Mouse (Mus musculus) forebrain, embryonic 11.5 days (tissue): ENCODE data around the gene Fcna. TPM values are rescaled to one million over a fixed set of nuclear protein-coding genes. Genes with fewer than 3 reads are reported as not detected.
A peak's percentile ranks its signal among the peaks of the same experiment; 100 is the strongest.

ENCODE experiments used
- ATAC-seq: fragments of 200-750 bp; cut with Nextera tagmentation; replicated peaks from 2 replicates; pipeline ENCODE4 v1.8.0; 2017; ENCODE audit warnings: moderate TSS enrichment; ENCODE audit not compliant: low FRiP score
- DNase-seq: peaks from one replicate; pipeline ENCODE4 v3.0.0-alpha.2; 2017; ENCODE audit warnings: low spot score
- H3K27ac ChIP-seq: fragments of 300-500 bp; sonication (generic); 2 replicates; pipeline ENCODE4 v1.5.1; 2014; ENCODE audit warnings: low read depth, low read length
- H3K27me3 ChIP-seq: fragments of 300-500 bp; sonication (generic); 2 replicates; pipeline ENCODE4 v1.6.1; 2014; ENCODE audit warnings: mild to moderate bottlenecking, low read length, mixed read lengths; ENCODE audit not compliant: control insufficient read depth, insufficient read depth
- H3K36me3 ChIP-seq: fragments of 300-500 bp; sonication (generic); 2 replicates; pipeline ENCODE4 v1.6.1; 2014; ENCODE audit warnings: mild to moderate bottlenecking, low read length, moderate library complexity, mixed read lengths; ENCODE audit not compliant: control insufficient read depth, insufficient read depth
- H3K4me1 ChIP-seq: fragments of 300-500 bp; sonication (generic); replicated peaks from 2 replicates; pipeline ENCODE4 v1.6.1; 2014; ENCODE audit warnings: low read length, mixed read lengths; ENCODE audit not compliant: control insufficient read depth, insufficient read depth
- H3K4me2 ChIP-seq: fragments of 300-500 bp; sonication (generic); 2 replicates; pipeline ENCODE4 v1.6.1; 2014; ENCODE audit warnings: low read depth, mild to moderate bottlenecking, low read length, moderate library complexity, mixed read lengths; ENCODE audit not compliant: severe bottlenecking
- H3K4me3 ChIP-seq: fragments of 300-500 bp; sonication (generic); 2 replicates; pipeline ENCODE4 v1.5.1; 2014; ENCODE audit warnings: low read depth, low read length
- H3K9ac ChIP-seq: fragments of 300-500 bp; sonication (generic); 2 replicates; pipeline ENCODE4 v1.6.1; 2014; ENCODE audit warnings: low read length
- H3K9me3 ChIP-seq: fragments of 300-500 bp; sonication (generic); 2 replicates; pipeline ENCODE4 v1.6.1; 2016; ENCODE audit warnings: low read length, mixed read lengths; ENCODE audit not compliant: control insufficient read depth
- WGBS: fragments of 180-500 bp; shearing (Covaris S2); extraction: QIAGEN DNeasy Blood & Tissue Kit; methylation state at CpG from one replicate; pipeline ENCODE4 v1.1.7; 2014; 5-methylcytosine and 5-hydroxymethylcytosine counted together
- polyA plus RNA-seq: library from polyadenylated mRNA; unstranded; fragments of >200 nt; fragmentation: Nextera tagmentation; extraction: Ambion mirVana; gene quantifications from 2 replicates; pipeline ENCODE4 v1.2.1, GENCODE M21; 2014

Fcna gene
- polyA plus RNA-seq, 1 experiment from 2014 or later, result 0.95 TPM

GRCm38 (mm10) chr2:25584152-25584551, 43.7 kb downstream of the Fcna start:
- H3K4me3 ChIP-seq, result no peak overlapping the region
- H3K36me3 ChIP-seq, result peaks cover 2% of the 10 kb centered on the region; the same call in 1 of the 2 replicates
- H3K9me3 ChIP-seq, result no peaks in the 10 kb centered on the region
- DNase-seq, result no peak
- 98% methylated on average over 3 of the region's 3 CpGs for WGBS
- no peak overlapping the region for H3K27ac ChIP-seq
- no peak overlapping the region for H3K4me2 ChIP-seq
- H3K4me1 ChIP-seq, result peaks cover 8% of the 10 kb centered on the region; the same call in 1 of the 2 replicates
- H3K27me3 ChIP-seq, result peaks cover 23% of the 10 kb centered on the region
- H3K9ac ChIP-seq, result no peak overlapping the region
- no peak for ATAC-seq

- no peak overlapping the region for H3K27ac ChIP-seq
- no peaks in the 10 kb centered on the region for H3K9me3 ChIP-seq
- H3K36me3 ChIP-seq, result peaks cover 2% of the 10 kb centered on the region; the same call in 1 of the 2 replicates
- DNase-seq (no peak), ATAC-seq (no peak)
- no peak overlapping the region for H3K9ac ChIP-seq
- peaks cover 29% of the 10 kb centered on the region for H3K27me3 ChIP-seq
- 71% methylated on average over 4 of the region's 4 CpGs for WGBS
- no peak overlapping the region for H3K4me2 ChIP-seq
- peaks cover 8% of the 10 kb centered on the region; the same call in 1 of the 2 replicates for H3K4me1 ChIP-seq
- no peak overlapping the region for H3K4me3 ChIP-seq
Measured at GRCm38 (mm10) chr2:25583571-25583970, 44.3 kb downstream of the Fcna start.

GRCm38 (mm10) chr2:25583120-25583481, 44.7 kb downstream of the Fcna start:
- peaks cover 2% of the 10 kb centered on the region; the same call in 1 of the 2 replicates for H3K36me3 ChIP-seq
- peaks cover 8% of the 10 kb centered on the region; the same call in 1 of the 2 replicates for H3K4me1 ChIP-seq
- H3K9ac ChIP-seq, result no peak overlapping the region

GRCm38 (mm10) chr2:25582466-25583119, 45.2 kb downstream of the Fcna start:
- Histone ChIP-seq H3K27me3 (peaks cover 38% of the 10 kb centered on the region), H3K4me3 (no peak overlapping the region), H3K4me2 (no peak overlapping the region), H3K36me3 (peaks cover 2% of the 10 kb centered on the region; the same call in 1 of the 2 replicates), H3K9me3 (no peaks in the 10 kb centered on the region), H3K27ac (no peak overlapping the region), H3K4me1 (peaks cover 11% of the 10 kb centered on the region), H3K9ac (no peak overlapping the region)
- 57% methylated on average over 12 of the region's 12 CpGs for WGBS
- peak; percentile 62 for DNase-seq
- ATAC-seq, result no peak; the same call in 1 of the 2 replicates

More at GRCm38 (mm10) chr2:25583120-25583481, 44.7 kb downstream of the Fcna start:
- ATAC-seq (0 out of 2 replicates have a peak, but pooled peaks have one; percentile 19), DNase-seq (no peak)
- peaks cover 33% of the 10 kb centered on the region for H3K27me3 ChIP-seq
- WGBS, result 84% methylated on average over 6 of the region's 6 CpGs
- H3K4me3 ChIP-seq, result no peak overlapping the region
- no peak overlapping the region for H3K4me2 ChIP-seq
- no peaks in the 10 kb centered on the region for H3K9me3 ChIP-seq
- H3K27ac ChIP-seq, result no peak overlapping the region

- ATAC-seq, result no peak
- peaks cover 2% of the 10 kb centered on the region; the same call in 1 of the 2 replicates for H3K36me3 ChIP-seq
- no peak overlapping the region for H3K9ac ChIP-seq
- no peak overlapping the region; the same call in 1 of the 2 replicates for H3K4me2 ChIP-seq
- peak; percentile 60 for DNase-seq
- peaks cover 15% of the 10 kb centered on the region for H3K4me1 ChIP-seq
- 45% methylated on average over 6 of the region's 6 CpGs for WGBS
- H3K9me3 ChIP-seq, result no peaks in the 10 kb centered on the region
- peaks cover 45% of the 10 kb centered on the region for H3K27me3 ChIP-seq
- H3K4me3 ChIP-seq, result no peak overlapping the region
- no peak overlapping the region for H3K27ac ChIP-seq
Measured at GRCm38 (mm10) chr2:25581901-25582301, 45.9 kb downstream of the Fcna start.

GRCm38 (mm10) chr2:25581294-25581864, 46.5 kb downstream of the Fcna start, which contains the start of gene Ajm1:
Ajm1 (minus strand) TSS chr2:25581757.
- H3K4me2 ChIP-seq, result peak within 1 kb of the TSS; percentile 48
- 7% methylated on average over 19 of the region's 19 CpGs for WGBS
- peak within 1 kb of the TSS; percentile 23 for H3K4me3 ChIP-seq
- DNase-seq (peak; percentile 83), ATAC-seq (peak; percentile 52)
- H3K9me3 ChIP-seq, result no peaks in the 10 kb centered on the region
- peaks cover 51% of the 10 kb centered on the region for H3K27me3 ChIP-seq
- peaks cover 15% of the 10 kb centered on the region for H3K4me1 ChIP-seq
- H3K9ac ChIP-seq, result no peak within 1 kb of the TSS
- H3K36me3 ChIP-seq, result peaks cover 2% of the 10 kb centered on the region; the same call in 1 of the 2 replicates
- H3K27ac ChIP-seq, result no peak within 1 kb of the TSS

GRCm38 (mm10) chr2:25580621-25581101, 47.2 kb downstream of the Fcna start:
- Histone ChIP-seq H3K4me2 (no peak overlapping the region), H3K36me3 (peaks cover 2% of the 10 kb centered on the region; the same call in 1 of the 2 replicates), H3K9ac (no peak overlapping the region), H3K9me3 (no peaks in the 10 kb centered on the region), H3K27ac (no peak overlapping the region), H3K27me3 (peaks cover 58% of the 10 kb centered on the region), H3K4me3 (no peak overlapping the region), H3K4me1 (peaks cover 18% of the 10 kb centered on the region)
- ATAC-seq, result no peak
- 53% methylated on average over 6 of the region's 6 CpGs for WGBS
- no peak for DNase-seq

GRCm38 (mm10) chr2:25579737-25580460, 47.9 kb downstream of the Fcna start:
- Histone ChIP-seq H3K36me3 (peaks cover 2% of the 10 kb centered on the region; the same call in 1 of the 2 replicates), H3K9me3 (no peaks in the 10 kb centered on the region), H3K4me3 (no peak overlapping the region), H3K27ac (no peak overlapping the region), H3K4me2 (0 out of 2 replicates have a peak overlapping the region, but pooled peaks have one; percentile 15), H3K9ac (no peak overlapping the region), H3K27me3 (peaks cover 58% of the 10 kb centered on the region), H3K4me1 (peaks cover 22% of the 10 kb centered on the region)
- 5% methylated on average over 27 of the region's 27 CpGs for WGBS
- no peak for ATAC-seq
- no peak for DNase-seq
